Mouse (Mus musculus): ENCODE data around the gene Lbx1. TPM values are rescaled to one million over a fixed set of nuclear protein-coding genes. Genes with fewer than 3 reads are reported as not detected.

Lbx1 gene
- polyA plus RNA-seq, 1 experiment from 2014 or later, result not detected

GRCm38 (mm10) chr19:45236363-45236942 lies 841 bp upstream of the Lbx1 start:
- no peak for ATAC-seq (ENCODE audit: low read depth)
- H3K4me3 ChIP-seq (ENCODE audit: low read depth, low read length), result peak overlapping the region; percentile 17; the same call in 1 of the 2 replicates
- WGBS (ENCODE audit: insufficient replicate concordance), result under 1% methylated on average over 37 of the region's 39 CpGs

GRCm38 (mm10) chr19:45235331-45235741 lies 276 bp downstream of the Lbx1 start:
- no peak overlapping the region for H3K9ac ChIP-seq (ENCODE audit: low read depth, low read length)
- no peak overlapping the region for H3K27ac ChIP-seq (ENCODE audit: low read length)
- H3K36me3 ChIP-seq (ENCODE audit: control insufficient read depth, insufficient read depth), result no peaks in the 10 kb centered on the region
- peaks cover 4% of the 10 kb centered on the region for H3K4me1 ChIP-seq (ENCODE audit: control insufficient read depth, low read depth, low read length)
- H3K27me3 ChIP-seq (ENCODE audit: control insufficient read depth, insufficient read depth, low read depth, low read length), result peaks cover 99% of the 10 kb centered on the region
- no peak for ATAC-seq (ENCODE audit: low read depth)
- no peaks in the 10 kb centered on the region for H3K9me3 ChIP-seq (replicated peaks; ENCODE audit: control insufficient read depth, low read length)
- 0 out of 2 replicates have a peak overlapping the region, but pooled peaks have one; percentile 27 for H3K4me2 ChIP-seq (ENCODE audit: low read depth, low read length)
- 0 out of 2 replicates have a peak overlapping the region, but pooled peaks have one; percentile 8 for H3K4me3 ChIP-seq (ENCODE audit: low read depth, low read length)
- WGBS (ENCODE audit: insufficient replicate concordance), result under 1% methylated on average over 34 of the region's 53 CpGs

More at GRCm38 (mm10) chr19:45236363-45236942, 841 bp upstream of the Lbx1 start:
- Histone ChIP-seq H3K36me3 (ENCODE audit: control insufficient read depth, insufficient read depth) (no peaks in the 10 kb centered on the region), H3K4me2 (ENCODE audit: low read depth, low read length) (peak overlapping the region; percentile 17; the same call in 1 of the 2 replicates), H3K9me3 (replicated peaks; ENCODE audit: control insufficient read depth, low read length) (no peaks in the 10 kb centered on the region), H3K27me3 (ENCODE audit: control insufficient read depth, insufficient read depth, low read depth, low read length) (peaks cover 99% of the 10 kb centered on the region), H3K27ac (ENCODE audit: low read length) (no peak overlapping the region), H3K4me1 (ENCODE audit: control insufficient read depth, low read depth, low read length) (peaks cover 4% of the 10 kb centered on the region), H3K9ac (ENCODE audit: low read depth, low read length) (no peak overlapping the region)

GRCm38 (mm10) chr19:45234771-45235231 lies 811 bp downstream of the Lbx1 start:
- Histone ChIP-seq H3K9ac (ENCODE audit: low read depth, low read length) (no peak overlapping the region), H3K4me2 (ENCODE audit: low read depth, low read length) (no peak overlapping the region), H3K4me3 (ENCODE audit: low read depth, low read length) (0 out of 2 replicates have a peak overlapping the region, but pooled peaks have one; percentile 8), H3K36me3 (ENCODE audit: control insufficient read depth, insufficient read depth) (no peaks in the 10 kb centered on the region), H3K27me3 (ENCODE audit: control insufficient read depth, insufficient read depth, low read depth, low read length) (peaks cover 99% of the 10 kb centered on the region), H3K4me1 (ENCODE audit: control insufficient read depth, low read depth, low read length) (peaks cover 4% of the 10 kb centered on the region), H3K27ac (ENCODE audit: low read length) (no peak overlapping the region), H3K9me3 (replicated peaks; ENCODE audit: control insufficient read depth, low read length) (no peaks in the 10 kb centered on the region)
- WGBS (ENCODE audit: insufficient replicate concordance), result under 1% methylated on average over 42 of the region's 42 CpGs
- ATAC-seq (ENCODE audit: low read depth), result no peak

- H3K4me1 ChIP-seq (ENCODE audit: control insufficient read depth, low read depth, low read length), result peaks cover 7% of the 10 kb centered on the region
- ATAC-seq (ENCODE audit: low read depth), result no peak
- 2% methylated on average over 22 of the region's 22 CpGs for WGBS (ENCODE audit: insufficient replicate concordance)
Observed at GRCm38 (mm10) chr19:45234191-45234770, 1.3 kb downstream of the Lbx1 start.

GRCm38 (mm10) chr19:45233496-45234127 lies 2.0 kb downstream of the Lbx1 start:
- Histone ChIP-seq H3K27me3 (ENCODE audit: control insufficient read depth, insufficient read depth, low read depth, low read length) (peaks cover 100% of the 10 kb centered on the region), H3K4me2 (ENCODE audit: low read depth, low read length) (no peak overlapping the region), H3K9me3 (replicated peaks; ENCODE audit: control insufficient read depth, low read length) (no peaks in the 10 kb centered on the region), H3K9ac (ENCODE audit: low read depth, low read length) (no peak overlapping the region), H3K27ac (ENCODE audit: low read length) (no peak overlapping the region), H3K4me1 (ENCODE audit: control insufficient read depth, low read depth, low read length) (peaks cover 7% of the 10 kb centered on the region), H3K36me3 (ENCODE audit: control insufficient read depth, insufficient read depth) (no peaks in the 10 kb centered on the region), H3K4me3 (ENCODE audit: low read depth, low read length) (peak overlapping the region; percentile 8; the same call in 1 of the 2 replicates)
- ATAC-seq (ENCODE audit: low read depth), result no peak
- WGBS (ENCODE audit: insufficient replicate concordance), result under 1% methylated on average over 59 of the region's 60 CpGs

More at GRCm38 (mm10) chr19:45234191-45234770, 1.3 kb downstream of the Lbx1 start:
- Histone ChIP-seq H3K4me3 (ENCODE audit: low read depth, low read length) (no peak overlapping the region), H3K36me3 (ENCODE audit: control insufficient read depth, insufficient read depth) (no peaks in the 10 kb centered on the region), H3K4me2 (ENCODE audit: low read depth, low read length) (no peak overlapping the region), H3K27ac (ENCODE audit: low read length) (no peak overlapping the region), H3K9ac (ENCODE audit: low read depth, low read length) (no peak overlapping the region), H3K27me3 (ENCODE audit: control insufficient read depth, insufficient read depth, low read depth, low read length) (peaks cover 100% of the 10 kb centered on the region), H3K9me3 (replicated peaks; ENCODE audit: control insufficient read depth, low read length) (no peaks in the 10 kb centered on the region)

GRCm38 (mm10) chr19:45232443-45233410 lies 2.9 kb downstream of the Lbx1 start:
- Histone ChIP-seq H3K9me3 (replicated peaks; ENCODE audit: control insufficient read depth, low read length) (no peaks in the 10 kb centered on the region), H3K27ac (ENCODE audit: low read length) (no peak overlapping the region), H3K36me3 (ENCODE audit: control insufficient read depth, insufficient read depth) (no peaks in the 10 kb centered on the region), H3K9ac (ENCODE audit: low read depth, low read length) (no peak overlapping the region), H3K4me3 (ENCODE audit: low read depth, low read length) (no peak overlapping the region), H3K27me3 (ENCODE audit: control insufficient read depth, insufficient read depth, low read depth, low read length) (peaks cover 100% of the 10 kb centered on the region), H3K4me1 (ENCODE audit: control insufficient read depth, low read depth, low read length) (peaks cover 7% of the 10 kb centered on the region), H3K4me2 (ENCODE audit: low read depth, low read length) (no peak overlapping the region)
- ATAC-seq (ENCODE audit: low read depth), result no peak
- under 1% methylated on average over 42 of the region's 42 CpGs for WGBS (ENCODE audit: insufficient replicate concordance)

GRCm38 (mm10) chr19:45232036-45232410 lies 3.6 kb downstream of the Lbx1 start:
- no peaks in the 10 kb centered on the region for H3K9me3 ChIP-seq (replicated peaks; ENCODE audit: control insufficient read depth, low read length)
- no peak overlapping the region for H3K4me2 ChIP-seq (ENCODE audit: low read depth, low read length)
- 2% methylated on average over 14 of the region's 14 CpGs for WGBS (ENCODE audit: insufficient replicate concordance)
- H3K27ac ChIP-seq (ENCODE audit: low read length), result no peak overlapping the region
- no peak for ATAC-seq (ENCODE audit: low read depth)
- H3K27me3 ChIP-seq (ENCODE audit: control insufficient read depth, insufficient read depth, low read depth, low read length), result peaks cover 100% of the 10 kb centered on the region
- peaks cover 7% of the 10 kb centered on the region for H3K4me1 ChIP-seq (ENCODE audit: control insufficient read depth, low read depth, low read length)
- no peak overlapping the region for H3K4me3 ChIP-seq (ENCODE audit: low read depth, low read length)
- no peak overlapping the region for H3K9ac ChIP-seq (ENCODE audit: low read depth, low read length)
- H3K36me3 ChIP-seq (ENCODE audit: control insufficient read depth, insufficient read depth), result no peaks in the 10 kb centered on the region

- Histone ChIP-seq H3K4me2 (ENCODE audit: low read depth, low read length) (no peak overlapping the region), H3K36me3 (ENCODE audit: control insufficient read depth, insufficient read depth) (no peaks in the 10 kb centered on the region), H3K4me1 (ENCODE audit: control insufficient read depth, low read depth, low read length) (peaks cover 6% of the 10 kb centered on the region), H3K9ac (ENCODE audit: low read depth, low read length) (no peak overlapping the region), H3K4me3 (ENCODE audit: low read depth, low read length) (no peak overlapping the region), H3K9me3 (replicated peaks; ENCODE audit: control insufficient read depth, low read length) (no peaks in the 10 kb centered on the region), H3K27me3 (ENCODE audit: control insufficient read depth, insufficient read depth, low read depth, low read length) (peaks cover 100% of the 10 kb centered on the region), H3K27ac (ENCODE audit: low read length) (no peak overlapping the region)
- ATAC-seq (ENCODE audit: low read depth), result no peak
- under 1% methylated on average over 44 of the region's 44 CpGs for WGBS (ENCODE audit: insufficient replicate concordance)
Observed at GRCm38 (mm10) chr19:45231383-45232035, 4.1 kb downstream of the Lbx1 start.

Measured in liver, embryonic 16.5 days (tissue).